Mouse (Mus musculus) urinary bladder, postnatal 14 days (tissue): ENCODE data around the gene Sgsm3.
"Not testable (repeated sequence)": the region's sequence is repeated elsewhere in the genome, so short reads cannot be mapped to it uniquely, and the experiment has no call there.

Experiments
- DNase-seq: peaks from one replicate; pipeline ENCODE4 v3.0.0; 2021; ENCODE audit warnings: low spot score

The Sgsm3 gene

DNA sequence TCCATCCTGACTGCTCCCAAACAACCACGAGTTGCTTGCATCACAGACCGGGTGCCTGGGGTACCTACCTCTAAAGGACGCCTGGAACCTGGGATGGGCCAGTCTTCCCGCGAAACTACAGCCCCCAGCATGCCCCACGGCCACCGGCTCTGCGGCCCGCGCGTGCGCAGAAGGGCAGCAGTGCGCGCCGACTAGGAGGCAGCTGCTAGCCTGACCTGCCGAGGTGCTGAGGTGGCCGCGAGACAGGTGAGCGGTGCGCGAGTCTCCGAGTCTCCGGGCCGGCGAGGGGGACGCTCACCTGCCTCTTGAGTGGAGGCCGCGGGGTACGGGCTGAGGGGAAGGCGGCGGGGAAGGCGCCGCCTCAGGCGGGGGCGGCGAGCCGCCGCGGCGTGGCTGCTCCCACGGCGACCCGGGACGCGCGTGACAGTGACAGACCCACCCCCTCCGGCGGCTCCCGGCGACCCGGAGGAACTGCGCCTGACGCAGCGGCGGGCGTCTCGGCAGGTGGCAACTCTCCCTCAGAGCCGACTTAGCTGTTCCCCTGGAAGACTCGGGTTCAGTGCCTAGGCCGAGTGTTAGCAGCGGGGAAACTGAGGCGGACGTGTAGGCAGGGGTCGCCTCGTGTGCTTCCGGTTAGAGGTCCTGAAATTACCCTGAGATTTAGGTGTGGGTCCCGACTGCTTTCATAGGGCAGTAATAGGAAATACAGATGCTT, at the start of gene Sgsm3:
Gene Sgsm3 (plus strand): TSS at position 146 of the 715 bp plus-strand sequence.
- peak; percentile 87 for DNase-seq

DNA sequence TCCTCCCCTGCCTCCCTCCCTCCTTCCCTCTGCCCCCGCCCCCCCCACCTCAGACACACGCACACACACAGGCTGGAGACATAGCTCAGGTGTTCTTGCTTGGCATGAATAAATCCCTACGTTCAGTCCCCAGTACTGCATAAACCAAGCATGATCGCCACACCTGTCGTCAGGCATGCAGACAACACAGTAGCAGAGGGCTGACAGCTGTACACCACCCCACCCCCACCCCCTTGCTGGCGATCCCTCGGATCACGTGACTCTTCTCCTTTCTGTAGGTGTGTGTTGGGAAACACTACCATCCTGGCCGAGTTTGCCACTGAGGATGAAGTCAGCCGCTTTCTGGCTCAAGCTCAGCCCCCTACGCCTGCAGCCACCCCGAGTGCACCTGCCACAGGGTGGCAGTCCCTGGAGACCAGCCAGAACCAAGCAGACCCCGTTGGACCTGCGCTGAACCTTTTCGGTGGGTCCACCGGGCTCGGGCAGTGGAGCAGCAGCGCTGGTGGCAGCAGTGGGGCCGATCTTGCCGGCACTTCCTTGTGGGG, 48.7 kb upstream of the Sgsm3 start:
- no peak for DNase-seq

DNA sequence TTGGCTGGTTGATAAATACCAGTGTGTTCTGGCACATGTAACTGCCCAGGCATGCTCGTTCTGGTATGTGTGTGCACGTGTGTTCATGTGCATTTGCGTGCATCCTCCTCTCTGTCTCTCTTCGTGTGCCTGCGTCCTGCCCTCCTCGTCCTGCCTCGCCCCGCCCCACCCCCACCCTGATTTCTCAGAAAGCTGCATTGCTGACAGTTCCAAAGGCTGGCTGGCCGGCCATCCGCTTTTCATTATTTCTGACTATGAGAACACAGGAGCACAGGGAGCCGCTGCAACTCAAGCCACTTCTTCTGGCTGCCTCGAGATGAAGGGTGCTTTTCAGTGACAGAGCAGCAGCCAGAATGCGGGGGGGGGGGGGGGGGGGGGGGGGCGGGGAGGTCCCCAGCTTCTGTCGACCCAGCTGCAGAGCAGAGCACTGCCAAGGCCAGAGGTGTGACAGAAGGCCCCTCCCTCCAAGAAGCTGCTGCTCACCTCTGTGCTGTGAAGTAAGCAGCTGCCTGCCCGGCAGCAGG, 47.5 kb upstream of the Sgsm3 start:
- no peak for DNase-seq

DNA sequence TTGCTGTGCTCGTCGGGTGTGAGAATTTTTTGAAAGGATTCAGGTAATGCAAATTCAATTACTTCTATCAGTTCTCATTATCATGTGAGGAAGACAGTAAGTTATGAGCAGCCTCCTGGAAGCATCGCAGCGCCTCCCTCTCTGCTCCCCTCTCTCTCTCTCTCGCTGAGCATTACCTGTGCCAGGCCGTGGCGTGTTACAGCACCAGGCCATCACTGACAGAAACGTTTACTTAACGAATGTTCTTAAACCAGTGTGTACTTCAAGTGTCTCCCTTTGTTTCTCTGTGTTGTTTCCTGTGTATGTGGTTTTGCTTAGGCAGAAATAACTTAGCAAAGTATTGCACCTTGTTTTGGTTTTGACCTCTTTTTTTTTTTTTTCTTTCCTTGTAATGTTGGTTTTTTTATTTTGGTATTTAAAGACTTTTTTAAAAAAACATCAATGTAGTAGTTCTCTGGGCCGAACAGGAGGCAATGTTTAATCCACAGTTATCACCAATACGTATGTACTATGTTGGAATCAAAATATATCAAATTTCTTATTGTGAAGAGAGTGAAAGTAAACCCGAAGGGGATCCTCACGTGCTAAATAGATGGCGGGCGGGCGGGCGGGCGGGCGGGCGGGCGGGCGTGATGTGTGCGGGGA, 46.8 kb upstream of the Sgsm3 start:
- DNase-seq, result not testable (repeated sequence)

DNA sequence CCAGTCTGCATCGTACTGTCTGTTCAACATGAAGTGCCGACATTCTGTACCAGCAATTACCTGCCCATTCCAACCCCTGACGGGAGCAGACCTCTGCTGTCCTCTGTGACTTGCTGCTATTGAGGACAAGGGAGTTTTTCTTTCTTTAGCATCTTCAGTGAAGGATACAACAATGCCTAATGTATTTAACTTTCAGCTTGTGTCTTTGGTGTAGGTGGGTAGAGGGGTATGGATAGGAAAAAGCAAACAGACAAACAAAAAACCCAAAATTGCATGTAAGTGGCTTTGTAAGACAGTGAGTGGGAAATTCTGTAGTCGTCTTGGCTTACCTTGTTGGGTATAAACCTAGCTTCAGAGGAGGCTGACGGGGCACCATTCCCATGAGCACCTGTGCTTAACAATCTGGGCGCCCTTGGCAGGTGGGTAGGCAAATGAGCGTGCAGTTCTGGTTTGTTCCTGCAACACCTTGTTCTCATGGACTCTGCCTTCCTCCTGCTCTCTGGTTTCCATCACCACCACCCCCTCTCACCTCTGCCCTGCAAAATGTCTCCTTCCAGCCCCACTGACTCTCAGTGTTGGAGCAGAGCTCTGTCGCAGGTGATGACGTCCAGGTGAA, 46.1 kb upstream of the Sgsm3 start:
- DNase-seq, result no peak

DNA sequence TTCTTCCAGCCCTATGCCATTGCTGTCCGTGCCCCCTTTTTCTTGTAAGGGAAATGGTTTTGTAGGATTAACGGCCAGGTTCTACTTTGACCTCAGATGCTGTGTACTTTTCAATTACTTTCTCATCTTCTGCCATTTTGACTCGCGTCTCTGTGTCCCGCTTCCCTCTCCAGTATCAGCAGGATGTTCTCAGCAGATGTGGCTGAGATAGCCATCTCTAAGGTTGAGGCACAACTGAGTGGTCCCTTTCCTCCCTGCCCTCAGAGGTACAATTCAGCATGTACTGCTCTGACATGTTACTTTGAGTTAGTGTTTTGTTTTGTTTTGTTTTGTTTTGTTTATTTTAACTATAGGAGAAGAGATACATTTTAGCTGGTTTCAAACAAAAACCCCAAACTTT, 42.7 kb upstream of the Sgsm3 start:
- DNase-seq, result no peak

DNA sequence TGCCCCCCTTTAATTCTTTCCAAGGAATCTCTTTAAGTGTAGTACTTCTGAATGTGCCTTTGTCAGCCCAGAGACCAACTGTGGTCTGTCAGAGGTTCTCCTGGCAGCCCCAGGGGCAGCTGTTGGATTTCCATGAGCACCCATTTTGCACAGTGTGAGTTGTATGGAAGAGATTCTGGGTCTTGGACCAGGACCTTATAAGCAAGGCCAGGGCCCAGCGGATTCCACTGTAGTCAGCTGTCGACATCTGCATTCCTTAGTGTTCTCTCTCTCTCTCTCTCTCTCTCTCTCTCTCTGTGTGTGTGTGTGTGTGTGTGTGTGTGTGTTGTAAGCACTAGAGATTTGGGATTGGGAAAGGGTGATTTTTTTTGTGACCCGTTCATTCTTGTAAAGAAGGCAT, 40.9 kb upstream of the Sgsm3 start:
- DNase-seq, result no peak

DNA sequence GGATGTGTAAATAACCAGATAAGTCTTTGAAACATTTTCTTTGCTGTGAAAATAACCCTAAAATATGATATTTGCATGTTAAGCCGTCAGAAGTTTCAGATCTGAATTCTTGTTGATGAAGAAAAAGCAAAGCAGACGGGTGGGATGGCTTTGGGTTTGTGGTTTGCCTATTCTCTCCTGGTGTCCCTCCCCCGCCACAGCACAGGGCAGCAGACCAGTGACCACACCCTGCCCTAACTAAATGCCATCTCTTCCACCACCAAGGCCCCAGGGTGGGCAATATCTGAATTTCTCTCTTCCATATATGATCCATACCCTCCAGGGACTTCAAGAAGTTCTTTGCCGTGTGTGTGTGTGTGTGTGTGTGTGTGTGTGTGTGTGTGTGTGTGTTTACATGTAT, 39.0 kb upstream of the Sgsm3 start:
- DNase-seq, result no peak

DNA sequence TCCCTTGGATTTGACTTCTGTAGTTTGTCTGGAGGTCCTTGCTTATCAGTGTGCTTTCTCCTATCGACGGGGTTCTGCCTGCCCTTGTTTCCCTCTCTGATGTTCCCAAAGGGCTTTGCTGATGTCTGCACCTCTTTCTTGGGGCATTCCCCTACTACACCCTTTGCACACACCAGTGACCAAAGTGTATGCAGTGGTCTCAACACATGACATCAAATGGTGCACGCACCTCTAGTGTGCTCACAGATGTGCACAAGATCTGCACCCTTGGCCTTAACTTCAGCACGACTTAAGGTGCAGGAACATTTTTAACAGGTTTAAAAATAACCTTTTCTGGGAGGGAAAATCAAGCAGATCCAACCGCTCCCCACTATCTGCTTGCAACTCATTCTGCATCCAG, 38.2 kb upstream of the Sgsm3 start:
- DNase-seq, result no peak

DNA sequence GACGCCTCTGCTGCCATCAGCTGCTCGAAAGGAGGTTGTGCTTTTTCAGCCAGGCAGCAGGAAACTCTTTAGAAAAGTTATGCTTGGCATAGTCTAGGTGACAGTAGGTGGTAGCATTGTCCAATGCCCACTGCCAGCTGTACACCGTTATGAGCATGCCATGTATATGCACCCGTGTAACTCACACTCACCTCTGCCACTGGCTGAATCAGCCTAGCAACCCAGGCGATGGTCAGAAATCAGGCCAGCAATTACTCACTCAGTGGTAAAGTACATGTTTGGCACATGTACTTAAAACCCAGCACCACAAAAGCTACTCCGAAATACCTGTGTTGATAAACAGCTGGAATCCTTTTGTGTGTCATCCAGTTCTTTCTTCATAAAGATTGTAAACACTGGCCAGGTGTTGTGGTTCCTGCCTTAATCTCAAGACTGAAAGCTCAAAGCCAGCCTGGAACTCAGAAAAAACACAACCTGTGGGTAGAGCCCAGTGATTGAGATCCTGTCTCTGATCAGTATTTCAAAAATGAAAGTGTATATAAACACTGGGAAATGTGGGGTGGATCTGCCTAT, 36.0 kb upstream of the Sgsm3 start:
- no peak for DNase-seq

DNA sequence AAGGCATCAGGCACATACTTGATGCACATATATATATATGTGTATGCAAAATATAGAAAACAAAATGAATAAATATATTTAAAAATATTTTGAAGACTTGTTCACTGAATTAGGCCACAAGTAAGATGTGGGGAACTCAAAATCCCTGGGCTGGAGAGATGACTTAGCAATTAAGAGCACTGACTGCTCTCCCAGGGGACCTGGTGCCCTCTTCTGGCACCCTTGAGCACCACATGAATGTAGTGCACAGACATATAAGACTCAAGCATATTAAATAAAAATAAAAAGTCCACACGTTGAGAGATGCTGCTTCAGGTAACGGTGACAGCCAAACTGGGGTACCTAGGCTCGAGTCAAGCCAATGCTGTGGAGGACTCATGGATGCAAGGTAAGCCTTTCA, 31.7 kb upstream of the Sgsm3 start:
- peak; percentile 38 for DNase-seq

DNA sequence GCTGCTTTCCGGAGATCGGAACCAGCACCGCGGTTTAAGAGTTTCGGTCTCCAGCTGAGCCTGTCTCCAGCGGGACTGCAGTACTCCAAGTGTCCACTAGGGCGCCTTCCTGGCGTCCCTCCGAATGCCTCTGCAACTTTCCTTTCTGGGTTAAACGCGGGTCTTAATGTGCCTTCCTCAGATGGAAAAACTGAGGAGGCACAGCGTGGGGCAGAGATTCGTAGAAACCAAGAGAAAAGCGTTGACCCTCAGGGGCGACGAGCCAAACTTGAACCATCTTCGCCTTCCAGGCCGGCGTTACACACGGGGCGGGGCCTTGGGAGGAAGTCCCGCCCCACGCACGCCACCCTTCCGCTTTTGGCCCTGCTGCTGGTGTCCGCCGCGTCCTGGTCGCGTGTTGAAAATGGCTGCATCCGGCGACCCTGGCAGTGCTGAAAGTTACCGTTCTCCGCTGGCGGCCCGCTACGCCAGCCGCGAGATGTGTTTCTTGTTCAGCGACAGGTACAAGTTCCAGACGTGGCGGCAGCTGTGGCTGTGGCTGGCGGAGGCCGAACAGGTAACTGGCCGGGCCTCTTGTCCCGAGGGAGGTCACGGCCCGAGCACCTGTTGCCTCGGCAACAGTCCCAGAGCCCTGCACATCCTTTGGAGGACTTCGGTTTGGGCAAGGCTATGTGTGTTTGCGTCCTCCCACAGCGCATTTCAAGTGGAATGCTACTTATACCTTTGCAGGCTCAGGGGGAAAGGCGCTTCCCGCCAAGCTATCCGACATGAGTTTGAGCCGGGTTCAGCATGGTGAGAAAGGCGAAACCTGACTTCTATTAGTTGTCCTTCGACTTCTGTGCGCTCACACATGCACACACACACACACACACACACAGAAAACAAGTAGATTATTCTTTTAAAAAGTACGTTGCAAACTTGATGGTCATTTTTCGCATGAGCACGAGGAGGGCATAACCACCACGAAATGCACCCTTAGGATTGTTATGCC, 29.1 kb upstream of the Sgsm3 start, which contains the start of gene Adsl:
Gene Adsl (plus strand): TSS at position 346 of the 991 bp plus-strand sequence.
- DNase-seq, result peak; percentile 89

DNA sequence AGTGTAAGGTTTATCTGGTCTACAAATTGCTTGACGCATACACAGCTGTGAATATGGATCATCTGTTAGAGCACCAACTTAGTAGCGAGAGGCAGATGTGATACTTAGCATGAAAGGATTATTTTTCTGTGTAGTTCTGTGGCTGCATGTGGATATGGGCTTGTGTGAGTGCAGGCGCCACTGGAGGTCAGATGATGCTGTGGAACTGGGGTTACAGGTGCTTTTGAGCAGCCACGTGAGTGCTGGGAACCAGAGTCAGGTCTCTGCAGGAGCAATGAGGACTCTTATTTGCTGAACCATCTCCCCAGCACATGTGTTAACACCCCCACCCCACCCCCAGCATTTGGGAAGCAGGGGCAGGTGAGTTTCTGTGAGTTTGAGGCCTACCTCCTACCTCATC, 28.1 kb upstream of the Sgsm3 start:
- DNase-seq, result no peak

DNA sequence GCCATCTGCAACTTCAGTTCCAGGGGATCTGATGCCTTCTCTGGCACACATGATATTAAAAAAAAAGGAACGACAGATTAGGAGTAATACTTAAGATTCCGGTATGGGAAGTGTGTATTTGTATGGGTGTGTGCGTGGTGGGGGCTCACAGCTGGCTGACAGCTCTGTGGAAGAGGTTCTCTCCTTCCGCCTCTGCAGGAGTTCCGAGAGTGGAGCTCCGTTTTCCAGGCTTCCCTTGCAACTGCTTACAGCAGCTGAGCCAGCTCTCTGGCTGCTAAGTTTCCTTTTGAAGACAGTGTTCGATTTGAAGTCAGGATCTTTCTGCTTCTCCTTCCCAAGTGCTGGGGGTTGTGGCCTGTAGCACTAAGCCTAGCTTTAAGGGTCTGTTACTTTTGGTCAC, 27.5 kb upstream of the Sgsm3 start:
- no peak for DNase-seq

DNA sequence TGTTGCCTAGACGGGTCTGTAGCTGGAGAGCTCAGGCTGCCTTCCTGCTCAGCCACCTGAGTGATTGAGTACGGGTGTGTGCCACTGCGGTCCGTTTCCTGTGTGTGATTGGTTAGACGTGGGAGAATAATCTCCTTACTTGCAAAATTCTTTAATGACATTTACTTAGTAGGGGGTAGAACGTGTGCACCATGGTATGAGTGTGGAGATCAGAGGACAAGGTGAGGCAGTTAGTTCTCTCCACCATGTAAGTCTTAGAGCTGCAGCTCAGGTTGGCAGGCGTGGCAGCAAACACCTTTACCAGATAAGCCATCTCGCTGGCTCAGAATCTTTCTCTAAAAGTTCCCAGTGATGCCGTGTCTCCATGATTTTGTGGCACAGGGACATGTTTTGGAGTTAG, 23.6 kb upstream of the Sgsm3 start:
- no peak for DNase-seq

DNA sequence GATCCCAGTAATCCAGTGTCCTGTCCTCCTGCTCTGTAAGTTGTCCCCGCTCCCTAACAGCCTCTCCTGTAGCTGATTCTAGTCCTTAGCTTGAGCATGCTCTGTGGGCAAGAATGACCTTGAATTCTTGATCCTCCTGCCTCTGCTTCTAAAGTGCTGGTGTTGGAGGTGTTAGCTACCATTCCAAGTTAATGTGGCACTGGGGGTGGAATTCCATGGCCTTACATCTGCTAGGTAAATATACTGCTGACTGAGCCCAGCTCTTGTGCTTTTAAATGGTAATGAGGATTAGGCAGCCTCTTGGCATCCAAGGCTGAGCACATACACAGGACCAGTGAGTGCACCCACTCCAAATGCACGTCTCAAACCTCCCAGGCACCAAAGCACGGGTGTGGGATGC, 22.7 kb upstream of the Sgsm3 start:
- DNase-seq, result no peak

DNA sequence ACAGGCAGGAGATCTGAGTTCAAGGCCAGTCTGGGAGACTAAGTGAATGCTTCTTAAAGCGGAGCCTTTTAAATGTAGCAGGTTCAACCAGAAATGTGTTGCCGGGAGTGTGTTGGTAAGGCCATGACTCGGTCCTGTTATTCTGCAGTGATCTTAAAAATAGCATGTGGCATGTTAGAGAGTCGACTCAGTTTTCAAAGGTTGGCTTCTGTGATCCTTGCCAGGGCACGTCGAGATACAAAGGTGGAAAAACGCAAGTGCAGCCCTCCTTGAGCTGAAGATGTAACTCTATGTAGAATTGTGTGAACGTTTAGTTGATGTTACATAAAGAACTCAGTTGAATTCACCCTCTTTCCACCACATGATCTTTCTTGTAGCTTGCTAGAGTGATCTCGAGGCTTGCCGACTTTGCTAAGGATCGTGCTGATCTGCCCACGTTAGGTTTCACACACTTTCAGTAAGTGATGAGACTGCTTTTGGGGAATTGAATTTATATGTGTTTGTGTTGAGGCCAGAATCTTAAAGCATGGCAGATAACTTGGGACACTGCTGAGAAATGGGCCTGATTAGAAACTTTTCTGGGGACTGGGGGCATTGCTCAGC, 21.6 kb upstream of the Sgsm3 start:
- no peak for DNase-seq

DNA sequence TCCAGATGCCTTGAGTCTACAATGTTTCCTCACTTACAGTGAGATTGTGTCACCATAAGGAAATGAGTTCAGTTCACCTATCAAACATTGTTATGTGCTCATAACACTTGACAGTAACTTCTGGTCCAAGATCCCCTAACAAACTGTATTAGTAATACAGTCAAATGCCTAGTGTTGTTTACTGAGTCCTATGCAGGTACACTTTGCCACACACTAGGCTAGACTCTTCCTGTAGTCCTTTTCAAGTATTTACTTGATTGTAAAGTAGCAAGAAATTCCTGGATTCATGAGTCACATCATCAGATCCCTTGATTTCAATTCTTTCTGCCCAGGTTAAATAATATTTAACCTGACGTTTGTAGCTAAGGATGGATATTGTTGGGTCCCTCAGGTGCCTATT, 8.2 kb upstream of the Sgsm3 start:
- DNase-seq, result no peak

DNA sequence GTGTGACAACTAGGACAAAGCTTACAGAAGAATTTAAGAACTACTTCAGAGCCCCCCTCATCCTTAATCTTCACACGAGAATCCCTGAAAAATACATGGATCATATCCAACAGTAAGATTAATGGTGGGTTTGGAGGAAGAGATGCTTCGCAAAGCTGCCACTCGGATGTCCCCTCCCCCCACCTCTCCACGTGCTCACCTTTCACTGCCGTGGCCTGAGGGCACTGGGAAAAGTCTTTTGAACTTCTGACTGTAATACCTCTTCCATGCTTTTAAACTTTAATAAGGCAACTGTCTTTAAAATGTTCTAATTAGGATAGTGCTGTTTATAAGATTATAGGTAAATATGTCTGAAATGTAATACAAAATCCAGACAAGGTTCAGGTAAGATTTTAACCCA, 3.3 kb upstream of the Sgsm3 start:
- no peak for DNase-seq

DNA sequence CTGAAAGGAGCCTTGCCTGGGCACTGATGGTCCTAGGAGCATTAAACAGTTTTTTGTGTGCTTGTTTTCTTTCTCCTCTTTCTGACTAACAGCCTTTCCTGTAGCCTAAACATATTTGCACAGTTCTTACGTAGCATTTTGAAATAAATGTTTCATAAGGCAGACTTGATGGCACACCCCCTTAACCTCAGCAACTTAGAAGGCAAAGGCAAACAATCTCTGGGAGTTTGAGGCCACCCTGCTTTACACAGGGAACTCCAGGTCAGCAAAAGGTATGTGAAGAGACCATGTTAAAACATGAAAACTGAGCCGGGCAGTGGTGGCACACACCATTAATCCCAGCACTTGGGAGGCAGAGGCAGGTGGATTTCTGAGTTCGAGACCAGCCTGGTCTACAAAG, 1.9 kb upstream of the Sgsm3 start:
- no peak for DNase-seq

DNA sequence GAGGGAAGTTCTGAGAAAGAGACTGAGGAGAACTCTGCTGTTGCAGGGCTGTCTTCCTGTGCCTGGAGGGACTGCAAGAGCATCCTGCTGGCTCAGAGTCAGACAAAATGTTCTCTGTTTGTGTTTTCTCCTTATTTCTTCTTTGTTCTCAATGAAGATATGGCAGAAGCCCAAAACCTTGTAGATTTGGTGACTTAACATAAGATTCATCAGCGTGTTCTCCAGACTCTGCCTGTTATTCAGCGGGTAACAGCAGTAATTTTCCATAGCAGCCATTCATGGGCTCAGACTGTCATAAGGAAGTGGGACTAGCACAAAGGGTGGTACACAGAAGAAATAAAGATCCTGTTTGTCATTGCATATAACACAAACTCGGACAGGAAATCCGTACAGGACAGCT, 2.0 kb downstream of the Sgsm3 start:
- no peak for DNase-seq
